Mouse (Mus musculus) left cerebral cortex, adult 2 months (tissue): ENCODE measurements around the gene Psme1. TPM values are rescaled to one million over a fixed set of nuclear protein-coding genes. Genes with fewer than 3 reads are reported as not detected.

Source experiments
- DNase-seq, 2 experiments: peaks; one replicate each; pipeline ENCODE4 v3.0.0; 2021 to 2022; ENCODE audit warnings: low spot score in 2 of 2, mixed read lengths in 1 of 2; ENCODE audit errors: extremely low spot score in 1 of 2
- H3K27ac ChIP-seq: fragments of 200-600 bp; 2 replicates; pipeline ENCODE4 v1.8.1; 2022
- H3K4me3 ChIP-seq: fragments of 200-600 bp; 2 replicates; pipeline ENCODE4 v1.8.1; 2022
- CTCF ChIP-seq: fragments of 200-600 bp; IDR thresholded peaks from 2 replicates; pipeline ENCODE4 v1.8.1; 2022; ENCODE audit warnings: antibody characterized with exemption, mild to moderate bottlenecking, moderate library complexity
- intact Hi-C: fragments of 180-260 bp; cut with DNase I; formaldehyde crosslinking; loops from one replicate; pipeline ENCODE4 v1.15.1; 2025
- total RNA-seq, 2 experiments: library from RNA; stranded (reverse); gene quantifications; 2 replicates each; pipeline ENCODE4 v1.2.3; 2021

Gene Psme1
- total RNA-seq, 2 experiments from 2014 or later, result 46.8 to 51.6 TPM

- no peak for DNase-seq
- no peak overlapping the region for H3K27ac ChIP-seq
- no peak overlapping the region for H3K4me3 ChIP-seq
- no peak for TF ChIP-seq CTCF
- intact Hi-C loops, result no loop called here
Measured at GRCm38 (mm10) chr14:55575711-55576110, 2.2 kb upstream of the Psme1 start.

- intact Hi-C loops, result no loop called here
- peak in 1 of 2 experiments; percentile 28 for DNase-seq
Measured at GRCm38 (mm10) chr14:55576376-55576775, 1.5 kb upstream of the Psme1 start.

GRCm38 (mm10) chr14:55578668-55579269, 846 bp downstream of the Psme1 start:
- intact Hi-C loops, result no loop called here
- TF ChIP-seq CTCF, result no peak
- H3K27ac ChIP-seq, result peak overlapping the region; percentile 89
- peak overlapping the region; percentile 70 for H3K4me3 ChIP-seq
- DNase-seq, result no peak

More at GRCm38 (mm10) chr14:55576376-55576775, 1.5 kb upstream of the Psme1 start:
- H3K27ac ChIP-seq, result no peak overlapping the region
- no peak for TF ChIP-seq CTCF
- no peak overlapping the region for H3K4me3 ChIP-seq

GRCm38 (mm10) chr14:55579511-55580496, 1.9 kb downstream of the Psme1 start:
- no peak for DNase-seq
- Histone ChIP-seq H3K4me3 (no peak overlapping the region), H3K27ac (no peak overlapping the region)
- no peak for TF ChIP-seq CTCF
- intact Hi-C loops, result no loop called here

GRCm38 (mm10) chr14:55580731-55581130, 2.8 kb downstream of the Psme1 start:
- DNase-seq, result no peak
- intact Hi-C loops, result no loop called here
- Histone ChIP-seq H3K27ac (no peak overlapping the region), H3K4me3 (no peak overlapping the region)
- TF ChIP-seq CTCF, result no peak

GRCm38 (mm10) chr14:55581981-55582681, 4.2 kb downstream of the Psme1 start:
- intact Hi-C loops, result no loop called here
- DNase-seq, result no peak
- TF ChIP-seq CTCF, result peak; percentile 57
- Histone ChIP-seq H3K27ac (no peak overlapping the region), H3K4me3 (no peak overlapping the region)

- no peak for DNase-seq
- Histone ChIP-seq H3K4me3 (peak overlapping the region; percentile 90), H3K27ac (peak overlapping the region; percentile 93)
- TF ChIP-seq CTCF, result no peak
- intact Hi-C loops, result no loop called here
Measured at GRCm38 (mm10) chr14:55584303-55584701, 6.4 kb downstream of the Psme1 start.

- peak; percentile 59 to 64 for DNase-seq
- no peak; the same call in 1 of the 2 replicates for TF ChIP-seq CTCF
- Histone ChIP-seq H3K4me3 (peak within 1 kb of the TSS; percentile 90), H3K27ac (peak within 1 kb of the TSS; percentile 93)
- intact Hi-C loops, result no loop called here
Measured at GRCm38 (mm10) chr14:55584702-55585565, 7.0 kb downstream of the Psme1 start, which contains the start of gene Emc9. Gene Emc9 (minus strand): TSS chr14:55585302.

GRCm38 (mm10) chr14:55585566-55585960, 7.6 kb downstream of the Psme1 start:
- H3K27ac ChIP-seq, result peak overlapping the region; percentile 93
- TF ChIP-seq CTCF, result no peak
- H3K4me3 ChIP-seq, result peak overlapping the region; percentile 90
- intact Hi-C loops, result no loop called here
- no peak for DNase-seq

GRCm38 (mm10) chr14:55586149-55586548, 8.2 kb downstream of the Psme1 start:
- no peak; the same call in 1 of the 2 replicates for TF ChIP-seq CTCF
- no peak overlapping the region for H3K4me3 ChIP-seq
- H3K27ac ChIP-seq, result no peak overlapping the region
- intact Hi-C loops, result no loop called here
- no peak for DNase-seq

GRCm38 (mm10) chr14:55589271-55589670, 11.3 kb downstream of the Psme1 start:
- Histone ChIP-seq H3K4me3 (no peak overlapping the region), H3K27ac (no peak overlapping the region)
- no peak for TF ChIP-seq CTCF
- intact Hi-C loops, result no loop called here
- DNase-seq, result no peak
